Mouse (Mus musculus) mouse trophoblast stem cell (cell line): ENCODE results near the gene Rhbdd2.
"Not testable (repeated sequence)": the region's sequence is repeated elsewhere in the genome, so short reads cannot be mapped to it uniquely, and the experiment has no call there.

Source experiments
- in situ Hi-C, 2 experiments: fragments of 300-500 bp; cut with MseI, MboI; formaldehyde crosslinking; loops; 2 replicates in 1 of 2; 3 replicates in 1 of 2; pipeline ENCODE4 v1.15.1; 2025

Rhbdd2 gene

DNA sequence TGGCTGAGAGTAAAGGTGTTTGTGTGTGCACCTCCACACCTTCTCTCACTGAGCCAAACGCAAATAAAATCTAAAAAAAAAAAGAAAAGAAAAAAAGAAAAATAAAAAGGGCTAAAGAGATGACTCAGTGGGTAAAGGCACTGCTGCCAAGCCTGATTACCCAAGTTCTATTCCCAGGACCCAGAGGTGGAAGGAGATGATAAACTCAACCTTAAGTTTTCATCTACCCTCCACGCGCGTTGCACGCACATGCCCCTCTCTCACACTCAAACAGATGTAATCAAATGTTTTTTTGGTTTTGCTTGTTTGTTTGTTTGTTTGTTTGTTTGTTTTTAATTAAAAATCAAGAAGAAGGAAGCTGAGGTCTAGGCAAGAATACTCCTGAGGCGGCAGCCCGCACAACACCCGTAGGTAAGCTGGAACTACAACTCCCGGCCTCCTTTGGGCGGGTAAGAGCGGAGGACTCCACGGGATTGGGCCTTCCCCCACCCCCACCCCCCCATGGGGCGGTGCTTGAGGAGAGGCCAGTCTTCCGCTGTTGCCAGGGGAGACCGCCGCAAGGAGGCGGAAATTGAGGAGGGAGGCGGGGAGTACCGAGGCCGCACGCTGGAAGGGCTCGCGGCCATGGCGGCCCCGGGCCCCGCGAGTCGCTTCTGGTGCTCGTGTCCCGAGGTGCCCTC lies at the start of gene Rhbdd2:
Rhbdd2 (plus strand) TSS at position 502 of the 680 bp plus-strand sequence.
- in situ Hi-C loops = no loop called here

GRCm38 (mm10) chr5:135585691-135586090 lies 46.7 kb upstream of the Rhbdd2 start:
- in situ Hi-C loops = no loop called here

DNA sequence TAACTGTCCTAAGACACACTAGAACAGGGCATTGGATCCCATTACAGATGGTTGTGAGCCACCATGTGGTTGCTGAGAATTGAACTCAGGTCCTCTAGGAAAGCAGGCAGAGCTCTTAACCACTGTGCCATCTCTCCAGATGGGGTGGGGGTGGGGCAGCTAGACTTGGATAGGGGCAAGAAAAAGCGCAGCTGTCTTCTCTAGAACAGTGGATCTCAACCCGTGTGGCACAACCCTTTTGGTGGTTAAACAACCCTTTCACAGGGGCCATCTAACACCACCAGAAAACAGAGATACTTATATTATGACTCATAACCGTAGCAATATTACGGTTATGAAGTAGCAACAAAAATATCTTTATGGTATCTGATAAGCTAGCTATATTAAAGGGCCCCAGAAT lies 44.7 kb upstream of the Rhbdd2 start:
- in situ Hi-C loops = no loop called here

GRCm38 (mm10) chr5:135589996-135590784 lies 42.2 kb upstream of the Rhbdd2 start:
- in situ Hi-C loops = no loop called here

GRCm38 (mm10) chr5:135604643-135605042 lies 27.8 kb upstream of the Rhbdd2 start:
- in situ Hi-C loops = not testable (repeated sequence)

GRCm38 (mm10) chr5:135606717-135607116 lies 25.7 kb upstream of the Rhbdd2 start:
- in situ Hi-C loops = not testable (repeated sequence)

DNA sequence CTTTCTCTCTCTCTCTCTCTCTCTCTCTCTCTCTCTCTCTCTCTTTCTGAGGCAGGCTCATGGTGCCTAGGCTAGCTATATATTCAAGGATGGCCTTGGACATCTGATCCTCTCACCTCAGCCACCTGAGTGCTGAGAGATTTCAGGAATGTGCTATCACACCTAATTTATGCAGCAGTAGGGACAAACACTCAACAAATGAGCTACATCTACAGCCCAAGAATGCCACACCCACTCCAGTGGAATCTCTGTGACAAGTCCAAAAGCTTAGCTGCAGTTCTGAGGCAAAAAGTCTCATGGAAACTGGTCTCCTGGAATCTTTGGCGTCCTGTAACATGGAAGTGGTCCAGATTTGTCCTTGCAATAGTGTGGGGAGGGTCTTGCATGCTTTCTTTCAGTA lies 24.8 kb upstream of the Rhbdd2 start:
- in situ Hi-C loops = no loop called here

DNA sequence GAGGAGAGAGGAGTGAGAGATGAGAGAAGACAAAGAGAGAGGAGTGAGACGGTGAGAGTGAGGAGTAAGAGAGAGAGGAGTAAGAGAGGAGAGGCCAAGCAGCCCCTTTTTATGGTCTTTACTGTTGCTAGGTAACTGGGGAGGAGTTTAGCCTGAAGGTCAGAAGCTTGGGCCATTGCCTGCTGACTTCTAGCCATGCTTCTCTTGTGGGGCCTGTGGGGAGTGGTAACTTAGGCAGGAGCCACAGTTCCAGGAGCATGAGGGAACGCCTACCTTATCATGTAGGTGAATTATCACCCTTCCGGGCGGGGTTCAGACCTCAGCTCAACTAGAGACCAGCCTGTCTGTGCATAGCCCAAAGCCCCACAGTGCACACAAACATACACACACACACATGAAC lies 22.6 kb upstream of the Rhbdd2 start:
- in situ Hi-C loops = loop anchor here (5.0 to 10.0 kb wide), 2 partner anchors 57 to 255 kb away; no protein-coding TSS in a partner anchor

DNA sequence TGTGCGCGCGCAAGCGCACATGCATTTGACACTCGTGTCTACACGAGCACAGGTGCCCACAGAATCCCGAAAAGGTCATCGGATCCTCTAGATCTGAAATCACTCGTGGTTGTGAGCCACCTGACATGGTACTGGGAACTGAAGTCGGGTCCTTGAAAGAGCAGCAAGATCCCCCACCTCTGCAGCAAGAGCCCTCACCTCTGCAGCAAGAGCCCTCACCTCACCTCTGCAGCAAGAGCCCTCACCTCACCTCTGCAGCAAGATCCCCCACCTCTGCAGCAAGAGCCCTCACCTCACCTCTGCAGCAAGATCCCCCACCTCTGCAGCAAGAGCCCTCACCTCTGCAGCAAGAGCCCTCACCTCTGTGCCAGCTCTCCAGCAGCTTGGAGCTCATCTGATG lies 12.7 kb upstream of the Rhbdd2 start:
- in situ Hi-C loops = loop anchor here (5.0 to 10.0 kb wide), 2 partner anchors 143 to 245 kb away; no protein-coding TSS in a partner anchor

- in situ Hi-C loops = no loop called here
These were observed 11.9 kb upstream of the Rhbdd2 start for GRCm38 (mm10) chr5:135620526-135620925.

DNA sequence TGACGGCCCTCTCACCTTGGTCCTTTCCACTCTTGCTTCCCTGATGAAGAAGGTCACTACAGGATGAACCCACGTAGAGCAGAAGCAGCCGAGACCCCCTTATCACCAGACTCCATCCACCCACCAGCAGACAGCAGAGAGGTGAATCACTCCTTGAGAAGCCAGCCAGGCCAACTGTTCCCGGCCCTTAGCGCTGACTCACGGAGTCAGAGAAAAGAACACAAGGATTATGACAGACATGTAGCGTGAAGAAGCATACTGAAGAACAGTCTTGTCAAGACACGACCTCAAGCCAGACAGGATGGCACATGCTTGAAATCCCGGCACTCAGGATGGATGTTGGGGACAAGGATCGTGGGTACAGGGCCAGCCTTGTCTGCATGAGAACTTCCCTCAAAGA lies 10.7 kb upstream of the Rhbdd2 start:
- in situ Hi-C loops = no loop called here

GRCm38 (mm10) chr5:135623006-135623563 lies 9.3 kb upstream of the Rhbdd2 start:
- in situ Hi-C loops = no loop called here

DNA sequence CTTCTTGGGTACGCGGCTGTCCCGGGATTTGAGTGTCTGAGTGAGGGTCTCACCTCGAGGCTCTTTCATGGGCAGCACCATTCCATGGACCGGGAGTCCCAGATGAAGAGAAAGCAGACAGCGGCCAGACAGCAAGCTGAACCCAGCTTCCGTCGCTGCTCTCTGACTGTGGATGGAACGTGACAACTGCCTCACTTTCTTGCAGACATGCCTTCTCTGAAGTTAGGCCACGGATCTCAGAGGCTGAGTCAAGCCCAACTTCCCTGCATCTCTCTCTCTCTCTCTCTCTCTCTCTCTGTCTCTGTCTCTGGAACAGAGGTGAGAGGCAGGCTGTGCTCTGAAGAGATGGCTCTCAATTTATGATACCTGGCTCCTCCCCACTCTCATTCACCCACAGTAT lies 3.5 kb upstream of the Rhbdd2 start:
- in situ Hi-C loops = no loop called here

DNA sequence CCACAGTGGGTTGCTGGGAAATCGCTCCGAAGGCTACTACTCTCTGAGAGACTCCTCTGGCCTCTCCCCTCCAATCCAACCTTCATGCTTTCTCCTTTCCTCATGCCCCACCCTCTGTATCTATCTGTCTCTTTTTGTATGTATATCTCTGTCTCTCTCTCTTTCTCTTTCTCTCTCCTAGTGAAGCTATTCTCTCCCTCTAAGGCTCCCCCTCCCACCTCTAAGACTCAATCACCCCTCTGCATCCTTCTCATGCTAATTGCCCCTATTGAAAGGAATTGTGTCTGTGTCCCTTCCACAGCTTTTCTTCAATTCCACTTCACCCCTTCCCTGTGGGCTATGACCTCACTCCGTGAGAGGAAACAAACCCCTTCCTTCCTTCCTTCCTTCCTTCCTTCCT lies 3.0 kb upstream of the Rhbdd2 start:
- in situ Hi-C loops = no loop called here

- in situ Hi-C loops = no loop called here
These were observed 1.8 kb upstream of the Rhbdd2 start for GRCm38 (mm10) chr5:135630598-135630997.

- in situ Hi-C loops = no loop called here
These were observed 353 bp downstream of the Rhbdd2 start for GRCm38 (mm10) chr5:135632797-135633144.

DNA sequence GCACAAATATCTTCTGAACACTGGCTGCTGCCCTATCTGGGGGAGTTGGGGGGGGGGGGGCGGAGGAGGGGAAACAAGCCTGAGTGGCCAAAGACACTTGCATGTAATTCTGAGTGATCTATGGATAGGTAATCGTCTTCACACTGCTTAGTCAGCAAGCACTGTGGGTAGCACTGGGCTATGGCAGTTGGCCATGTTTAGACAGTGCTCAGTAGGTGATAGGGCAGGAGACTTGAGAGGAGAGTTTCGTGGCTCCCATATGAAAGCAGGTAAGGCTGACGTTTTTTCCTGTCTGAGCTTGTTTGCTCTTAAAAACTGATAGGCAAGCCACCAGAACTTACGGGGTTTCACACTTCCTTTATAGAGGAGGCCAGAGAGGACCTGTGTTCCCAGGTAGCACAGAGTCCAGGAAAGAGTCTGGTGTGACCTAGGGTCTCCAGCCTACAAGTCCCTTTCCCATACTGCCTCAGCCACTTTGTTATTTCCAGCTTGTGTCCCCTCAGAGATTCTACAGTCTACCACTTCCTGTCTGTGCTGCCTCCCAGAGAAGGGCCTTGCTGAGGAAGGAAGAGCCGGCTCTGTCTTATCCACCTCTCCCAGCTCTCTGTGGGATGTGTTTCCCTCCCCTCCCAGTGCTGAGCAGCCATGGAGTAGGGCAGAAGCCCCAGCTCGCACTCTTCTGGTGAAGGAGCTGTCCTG lies 7.5 kb downstream of the Rhbdd2 start:
- in situ Hi-C loops = no loop called here

DNA sequence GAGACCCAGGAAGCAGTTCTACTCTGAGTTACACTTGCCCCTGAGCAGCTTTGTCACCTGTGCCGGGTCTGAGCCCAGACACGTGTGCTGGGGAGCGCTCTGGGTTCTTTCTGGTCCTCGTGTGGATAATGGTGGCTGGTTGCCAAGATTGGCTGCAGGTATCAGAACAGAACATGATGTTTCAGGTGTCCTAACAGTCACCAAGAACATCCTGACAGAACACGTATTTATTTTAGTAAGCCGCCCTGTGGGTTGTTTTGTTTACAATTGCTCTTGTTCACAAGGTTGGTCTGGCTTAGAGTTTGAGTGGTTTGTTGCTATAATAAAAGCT lies 8.0 kb downstream of the Rhbdd2 start:
- in situ Hi-C loops = no loop called here

- in situ Hi-C loops = no loop called here
These were observed 8.6 kb downstream of the Rhbdd2 start for GRCm38 (mm10) chr5:135641028-135641427.

DNA sequence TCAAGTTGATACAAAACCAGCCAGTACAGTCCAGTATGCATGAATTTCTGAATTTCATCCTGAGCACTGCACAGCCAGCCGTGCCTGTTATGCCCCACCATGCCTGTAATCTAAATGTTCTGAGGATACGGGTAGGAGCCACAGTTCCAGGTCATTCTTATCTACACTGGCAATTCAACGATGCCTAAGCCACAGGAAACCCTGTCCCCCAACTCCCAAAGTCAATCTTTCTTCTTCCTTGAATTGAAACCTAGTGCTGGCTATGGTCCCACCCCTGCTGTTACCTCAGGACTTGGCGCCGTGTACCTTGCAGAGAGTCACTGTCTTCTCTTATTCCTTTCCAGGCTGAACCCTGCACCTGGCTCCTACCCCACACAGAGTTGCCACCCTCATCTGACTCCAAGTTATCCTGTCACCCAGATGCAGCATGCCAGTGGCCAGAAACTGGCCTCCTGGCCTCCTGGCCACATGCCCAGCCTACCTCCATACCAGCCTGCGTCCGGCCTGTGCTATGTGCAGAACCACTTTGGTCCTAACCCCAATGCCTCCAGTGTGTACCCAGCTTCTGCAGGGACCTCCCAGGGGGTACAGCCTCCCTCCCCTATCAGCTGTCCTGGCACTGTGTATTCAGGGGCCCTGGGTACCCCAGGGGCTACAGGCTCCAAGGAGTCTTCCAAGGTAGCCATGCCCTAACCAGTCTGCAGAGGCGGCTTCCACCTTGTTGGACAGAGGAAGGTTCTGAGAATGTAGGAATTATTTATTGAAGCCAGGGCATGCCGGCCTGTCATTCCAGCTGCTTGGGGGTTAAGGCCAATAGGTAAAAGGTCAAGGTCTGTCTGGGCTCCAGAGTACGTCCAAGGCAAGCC lies 10.5 kb downstream of the Rhbdd2 start:
- in situ Hi-C loops = no loop called here

GRCm38 (mm10) chr5:135643552-135643842 lies 11.1 kb downstream of the Rhbdd2 start:
- in situ Hi-C loops = no loop called here

- in situ Hi-C loops = no loop called here
These were observed 11.5 kb downstream of the Rhbdd2 start for GRCm38 (mm10) chr5:135643869-135644268.
